Mouse (Mus musculus) liver, adult 2 months (tissue): ENCODE measurements around the gene Mfsd4b1.

Source experiments
- CTCF ChIP-seq: fragments of 200-500 bp; IDR thresholded peaks from 2 replicates; pipeline ENCODE4 v1.5.1; 2011; ENCODE audit warnings: low read depth, low read length, control low read depth
- POLR2A ChIP-seq: fragments of 200-500 bp; IDR thresholded peaks from 2 replicates; pipeline ENCODE4 v1.6.1; 2011; ENCODE audit warnings: low read length, control low read depth; ENCODE audit not compliant: insufficient read depth; ENCODE audit errors: extremely low read depth

- TF ChIP-seq POLR2A (no peak), CTCF (no peak)
Observed at GRCm38 (mm10) chr10:40028091-40028490, 3.0 kb upstream of the Mfsd4b1 start.
